Mouse (Mus musculus): Measurements from ENCODE around the gene Spryd3.

The Spryd3 gene

GRCm38 (mm10) chr15:102146882-102147281 is 10.8 kb upstream of the Spryd3 start:
- peak in 1 of 2 experiments; percentile 52 for DNase-seq (ENCODE audit: low spot score in 2 of 2)

GRCm38 (mm10) chr15:102146089-102146488 is 10.1 kb upstream of the Spryd3 start:
- no peak for DNase-seq (ENCODE audit: low spot score in 2 of 2)

- DNase-seq (ENCODE audit: low spot score in 2 of 2): peak in 1 of 2 experiments; percentile 66
Observed at GRCm38 (mm10) chr15:102145330-102145729, 9.3 kb upstream of the Spryd3 start.

- no peak for DNase-seq (ENCODE audit: low spot score in 2 of 2)
Observed at GRCm38 (mm10) chr15:102144726-102145125, 8.7 kb upstream of the Spryd3 start.

- DNase-seq (ENCODE audit: low spot score in 2 of 2): peak in 1 of 2 experiments; percentile 30
Observed at GRCm38 (mm10) chr15:102144274-102144711, 8.3 kb upstream of the Spryd3 start, which contains the start of gene Igfbp6. TSS of gene Igfbp6 (plus strand) at chr15:102144362.

GRCm38 (mm10) chr15:102142914-102143912 is 7.2 kb upstream of the Spryd3 start:
- peak in 1 of 2 experiments; percentile 48 for DNase-seq (ENCODE audit: low spot score in 2 of 2)

GRCm38 (mm10) chr15:102141120-102141519 is 5.1 kb upstream of the Spryd3 start:
- DNase-seq (ENCODE audit: low spot score in 2 of 2): no peak

- no peak for DNase-seq (ENCODE audit: low spot score in 2 of 2)
Observed at GRCm38 (mm10) chr15:102135522-102136128, 409 bp downstream of the Spryd3 start.

- no peak for DNase-seq (ENCODE audit: low spot score in 2 of 2)
Observed at GRCm38 (mm10) chr15:102134709-102135108, 1.3 kb downstream of the Spryd3 start.

- no peak for DNase-seq (ENCODE audit: low spot score in 2 of 2)
Observed at GRCm38 (mm10) chr15:102133314-102133713, 2.7 kb downstream of the Spryd3 start.

GRCm38 (mm10) chr15:102126303-102126702 is 9.7 kb downstream of the Spryd3 start:
- no peak for DNase-seq (ENCODE audit: low spot score in 2 of 2)

GRCm38 (mm10) chr15:102120530-102120929 is 15.5 kb downstream of the Spryd3 start:
- DNase-seq (ENCODE audit: low spot score in 2 of 2): no peak

- DNase-seq (ENCODE audit: low spot score in 2 of 2): no peak
Observed at GRCm38 (mm10) chr15:102119831-102120170, 16.2 kb downstream of the Spryd3 start.

GRCm38 (mm10) chr15:102119121-102119830 is 16.8 kb downstream of the Spryd3 start:
- no peak for DNase-seq (ENCODE audit: low spot score in 2 of 2)

- no peak for DNase-seq (ENCODE audit: low spot score in 2 of 2)
Observed at GRCm38 (mm10) chr15:102118591-102118990, 17.4 kb downstream of the Spryd3 start.

GRCm38 (mm10) chr15:102117461-102118443 is 18.3 kb downstream of the Spryd3 start:
- no peak for DNase-seq (ENCODE audit: low spot score in 2 of 2)

- no peak for DNase-seq (ENCODE audit: low spot score in 2 of 2)
Observed at GRCm38 (mm10) chr15:102116753-102117415, 19.1 kb downstream of the Spryd3 start.

GRCm38 (mm10) chr15:102115731-102116231 is 20.3 kb downstream of the Spryd3 start:
- no peak for DNase-seq (ENCODE audit: low spot score in 2 of 2)

GRCm38 (mm10) chr15:102114651-102115260 is 21.3 kb downstream of the Spryd3 start:
- DNase-seq (ENCODE audit: low spot score in 2 of 2): no peak

GRCm38 (mm10) chr15:102113674-102114073 is 22.4 kb downstream of the Spryd3 start:
- DNase-seq (ENCODE audit: low spot score in 2 of 2): no peak
